Mouse (Mus musculus) left cerebral cortex, postnatal 25 days (tissue): Measurements from ENCODE around the gene Ctu2. TPM values are rescaled to one million over a fixed set of nuclear protein-coding genes. Genes with fewer than 3 reads are reported as not detected.

Source experiments
- DNase-seq, 2 experiments: peaks; one replicate each; pipeline ENCODE4 v3.0.0; 2022; ENCODE audit warnings: low spot score in 2 of 2, mixed read lengths in 1 of 2
- intact Hi-C: fragments of 180-260 bp; cut with DNase I; formaldehyde crosslinking; loops from one replicate; pipeline ENCODE4 v1.15.1; 2025
- total RNA-seq, 2 experiments: library from RNA; stranded (reverse); gene quantifications; 2 replicates each; pipeline ENCODE4 v1.2.3; 2021

Gene Ctu2
- 10 to 100 TPM; 19.5 to 23.2 TPM for total RNA-seq

DNA sequence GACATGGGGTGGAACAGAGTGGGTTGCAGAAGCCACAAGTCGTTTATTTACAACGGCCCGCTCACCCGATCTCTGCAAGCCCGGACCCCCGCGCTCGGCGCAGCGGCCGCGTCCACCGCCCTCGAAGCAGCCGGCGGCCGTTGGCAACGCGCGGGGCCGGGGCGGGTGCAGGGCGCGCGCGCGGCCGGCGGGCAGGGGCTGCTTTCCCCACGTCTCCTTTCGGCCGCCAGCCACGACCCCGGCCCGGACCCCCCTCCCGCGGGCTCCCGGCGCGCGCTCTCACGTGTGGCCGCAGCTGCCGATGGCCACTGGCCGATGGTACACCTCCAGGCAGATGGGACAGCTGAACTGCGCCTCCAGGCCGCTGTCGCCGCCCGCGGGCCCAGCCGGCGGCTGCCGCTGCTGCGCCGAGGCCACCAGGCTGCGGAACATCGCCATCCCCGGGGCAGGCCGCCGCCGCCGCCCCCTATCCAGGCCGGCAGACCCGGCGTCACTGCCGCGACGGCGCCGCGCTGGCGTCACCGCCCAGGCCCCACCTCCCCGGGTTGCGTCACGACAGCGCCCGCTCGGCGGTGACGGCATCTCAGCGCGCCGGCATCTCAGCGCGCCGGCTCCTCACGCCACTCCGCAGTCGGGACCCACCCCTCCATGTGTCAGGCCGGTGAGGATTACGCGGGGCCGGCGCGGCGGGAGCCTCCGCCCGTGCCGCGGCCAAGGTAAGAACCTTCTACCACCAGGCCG, at the start of gene Ctu2, which contains the start of gene Rnf166:
Gene Ctu2, plus strand, starts transcription at position 564 of the 741 bp plus-strand sequence.
Gene Rnf166, minus strand, starts transcription at position 485 of the 741 bp plus-strand sequence.
- DNase-seq: peak; percentile 93 to 95
- intact Hi-C loops: loop anchor here (2.0 kb wide), 3 partner anchors 15 to 99 kb away; partner anchors contain the start of genes Mvd, Snai3 and Zc3h18

DNA sequence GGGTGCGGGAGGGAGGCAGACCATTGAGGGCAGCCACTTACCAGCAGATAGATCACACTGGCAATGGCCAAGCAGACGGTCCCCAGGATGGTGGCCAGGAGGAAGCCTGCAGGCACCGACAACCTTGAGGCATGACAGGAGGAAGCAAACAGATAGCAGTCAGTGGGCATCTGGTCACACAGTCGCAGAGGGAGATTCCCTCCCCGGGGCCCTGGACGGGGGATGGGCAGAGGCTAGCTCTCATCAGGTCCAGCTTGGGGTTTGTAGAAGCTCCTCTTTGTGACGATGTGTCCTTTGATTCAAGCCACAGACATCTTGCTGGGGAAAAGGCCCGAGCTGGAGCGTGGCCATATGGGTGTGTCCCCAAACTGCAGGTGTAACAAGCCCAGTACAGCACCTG, 49.8 kb upstream of the Ctu2 start:
- intact Hi-C loops: no loop called here
- DNase-seq: no peak

DNA sequence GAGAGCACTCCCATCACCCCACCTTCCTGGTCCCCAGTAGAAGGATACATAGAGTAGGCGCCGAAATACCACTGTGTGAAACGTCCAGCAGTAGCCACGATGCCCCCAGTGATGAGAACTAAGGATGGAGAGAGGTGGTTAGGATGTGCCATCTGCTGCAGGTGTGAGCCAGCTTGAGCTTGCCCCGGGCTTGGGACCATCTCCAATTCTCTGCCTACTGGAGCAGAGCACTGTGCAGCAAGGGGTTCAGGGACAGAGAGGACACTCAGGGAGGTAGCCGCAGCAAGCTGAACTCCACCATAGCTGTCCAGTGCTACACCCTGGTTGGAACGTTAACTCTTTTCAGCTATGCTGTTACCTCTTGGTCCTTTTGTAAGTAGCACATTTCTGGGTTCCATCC, 48.3 kb upstream of the Ctu2 start:
- no peak for DNase-seq
- intact Hi-C loops: no loop called here

DNA sequence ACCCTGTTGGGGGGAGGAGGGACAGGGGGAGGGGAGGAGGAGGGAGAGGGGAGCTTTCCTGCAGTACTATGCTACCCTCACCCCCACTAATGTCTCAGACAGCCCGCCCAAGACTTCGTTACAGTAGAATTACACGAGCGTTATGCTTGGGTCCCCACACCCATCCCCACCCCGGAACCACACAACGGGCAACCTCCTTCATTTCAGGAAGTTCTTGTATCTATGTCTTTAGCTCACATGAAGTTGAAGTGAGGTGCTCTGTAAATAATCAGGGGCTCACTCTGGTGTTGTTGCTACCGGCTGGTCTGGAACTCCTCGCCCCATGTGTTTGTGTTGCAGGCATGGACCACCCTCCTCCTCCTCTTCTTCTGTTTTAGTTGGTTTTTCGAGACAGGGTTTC, 47.8 kb upstream of the Ctu2 start:
- DNase-seq: no peak
- intact Hi-C loops: no loop called here

DNA sequence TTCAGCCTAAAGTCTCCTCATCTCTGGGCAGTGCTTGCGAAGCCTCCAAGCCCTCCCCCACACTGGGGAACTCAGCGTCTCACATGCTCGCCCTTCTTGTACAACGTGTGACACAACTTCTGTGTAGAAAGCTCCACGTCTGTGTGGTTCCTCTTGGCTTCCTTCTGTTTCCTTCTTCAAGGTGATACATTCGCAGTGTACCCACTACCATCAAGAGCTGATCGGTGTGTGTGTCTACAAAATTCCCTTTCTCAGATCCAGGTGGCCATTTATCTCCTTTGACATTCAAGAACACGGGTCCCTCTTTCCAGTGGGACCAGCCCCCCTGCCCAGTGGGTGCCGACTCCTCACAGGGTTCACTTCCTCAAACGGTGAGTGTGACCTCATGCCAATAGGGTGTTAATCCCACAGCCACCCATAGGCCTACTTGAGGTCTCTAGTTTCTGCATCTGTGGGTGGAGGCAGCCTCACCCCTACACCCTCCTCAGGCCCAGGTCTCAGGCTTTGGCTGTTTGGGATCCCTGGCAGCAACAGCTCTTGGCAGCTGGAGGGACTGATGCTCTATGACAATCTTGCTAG, 45.8 kb upstream of the Ctu2 start:
- intact Hi-C loops: no loop called here

DNA sequence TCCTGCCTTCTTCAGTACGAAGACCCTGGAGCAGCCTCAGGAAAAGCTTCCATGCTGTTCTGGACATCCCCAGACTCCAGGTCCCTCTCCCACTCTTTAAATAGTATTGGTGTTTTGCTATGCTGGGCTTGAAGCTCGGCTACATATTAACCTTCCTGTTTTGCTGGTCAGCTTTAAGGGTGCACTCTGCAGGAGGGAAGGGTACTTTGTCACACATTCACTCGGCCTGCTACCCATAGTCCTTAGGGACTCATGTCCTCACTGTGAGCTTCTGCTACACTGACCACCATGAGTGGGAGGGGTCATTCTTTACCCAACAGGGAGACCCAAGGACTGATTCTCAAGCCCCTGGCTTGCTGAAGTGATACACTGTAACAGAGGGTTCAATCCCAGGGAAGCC, 45.3 kb upstream of the Ctu2 start:
- DNase-seq: no peak
- intact Hi-C loops: no loop called here

More for the DNA sequence above, 45.8 kb upstream of the Ctu2 start:
- no peak for DNase-seq

DNA sequence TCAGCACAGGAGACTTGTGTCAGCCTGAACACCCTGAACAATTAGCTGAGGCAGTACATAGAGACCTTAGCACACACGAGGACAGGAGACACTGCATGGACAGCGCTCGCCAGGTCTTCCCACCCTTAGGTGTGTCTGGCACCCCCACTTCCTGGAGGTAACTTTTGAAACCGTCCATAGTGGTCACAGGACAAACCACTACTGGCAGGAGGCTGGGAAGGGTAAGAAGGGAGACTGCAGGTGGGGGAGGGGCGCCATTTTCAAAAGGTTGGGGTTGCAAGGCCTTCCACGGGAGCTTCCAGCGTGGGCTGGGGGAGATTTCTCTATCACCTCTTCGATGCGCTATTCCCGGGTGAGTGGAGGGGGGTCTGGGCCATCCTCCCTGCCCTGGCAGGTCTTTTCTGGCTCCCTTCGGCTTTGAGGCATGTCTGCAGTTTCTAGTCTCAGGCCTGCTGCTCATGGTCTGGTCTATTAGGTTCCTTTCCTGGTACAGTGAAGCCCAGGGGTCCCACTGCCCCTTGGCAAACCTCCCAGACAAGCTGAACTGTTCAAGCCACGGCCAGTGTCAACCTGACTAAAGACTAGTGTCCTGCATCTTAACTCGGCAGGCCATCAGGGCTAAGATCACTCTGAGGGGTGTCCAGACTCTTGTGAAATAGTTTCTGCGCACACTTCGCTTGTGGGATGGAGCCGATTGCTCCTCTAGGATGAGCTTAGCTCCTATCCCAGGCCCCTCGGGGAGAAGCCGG, 44.1 kb upstream of the Ctu2 start:
- no peak for DNase-seq
- intact Hi-C loops: no loop called here

DNA sequence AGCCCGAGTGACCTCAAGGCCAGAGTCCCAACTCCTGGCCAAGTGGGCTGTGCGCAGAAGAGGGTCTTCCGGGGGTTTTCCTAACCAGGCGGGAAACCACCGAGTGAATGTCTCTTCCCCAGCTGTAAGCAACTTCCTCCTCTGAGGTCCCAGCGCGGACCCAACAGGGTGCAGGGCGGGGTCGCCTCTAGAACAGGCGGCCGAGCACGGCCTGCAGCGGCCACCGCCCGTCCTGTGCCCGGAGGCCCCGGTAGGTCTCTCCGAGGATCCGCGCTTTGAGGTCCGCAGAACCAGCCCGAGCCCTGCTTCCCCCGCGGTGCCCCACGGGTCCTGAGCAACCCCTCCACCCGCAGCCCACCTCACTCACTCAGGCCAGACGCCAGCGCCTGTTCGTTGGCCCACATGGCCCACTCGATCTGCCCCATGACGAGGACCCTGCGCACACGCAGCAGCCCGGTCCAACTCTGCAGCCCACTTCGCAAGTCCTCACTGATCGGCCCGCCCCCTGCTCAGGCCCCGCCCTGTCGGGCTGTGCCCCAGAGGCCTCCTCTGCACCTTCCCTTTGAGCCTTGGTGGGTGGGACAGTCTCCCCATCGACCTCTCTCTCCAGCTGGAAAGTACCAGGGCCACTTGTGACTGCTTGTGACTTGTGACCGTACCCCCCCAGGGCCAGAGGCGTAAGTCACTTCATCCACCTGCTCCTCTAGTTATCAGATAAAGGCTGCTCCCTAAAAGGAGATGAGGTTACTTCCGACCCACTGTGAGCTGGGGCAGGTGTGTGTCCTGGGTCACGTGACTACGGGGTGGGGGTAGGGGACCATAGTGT, 43.3 kb upstream of the Ctu2 start, which contains the start of gene Cyba:
Gene Cyba, minus strand, starts transcription at position 488 of the 826 bp plus-strand sequence.
- intact Hi-C loops: no loop called here
- no peak for DNase-seq

DNA sequence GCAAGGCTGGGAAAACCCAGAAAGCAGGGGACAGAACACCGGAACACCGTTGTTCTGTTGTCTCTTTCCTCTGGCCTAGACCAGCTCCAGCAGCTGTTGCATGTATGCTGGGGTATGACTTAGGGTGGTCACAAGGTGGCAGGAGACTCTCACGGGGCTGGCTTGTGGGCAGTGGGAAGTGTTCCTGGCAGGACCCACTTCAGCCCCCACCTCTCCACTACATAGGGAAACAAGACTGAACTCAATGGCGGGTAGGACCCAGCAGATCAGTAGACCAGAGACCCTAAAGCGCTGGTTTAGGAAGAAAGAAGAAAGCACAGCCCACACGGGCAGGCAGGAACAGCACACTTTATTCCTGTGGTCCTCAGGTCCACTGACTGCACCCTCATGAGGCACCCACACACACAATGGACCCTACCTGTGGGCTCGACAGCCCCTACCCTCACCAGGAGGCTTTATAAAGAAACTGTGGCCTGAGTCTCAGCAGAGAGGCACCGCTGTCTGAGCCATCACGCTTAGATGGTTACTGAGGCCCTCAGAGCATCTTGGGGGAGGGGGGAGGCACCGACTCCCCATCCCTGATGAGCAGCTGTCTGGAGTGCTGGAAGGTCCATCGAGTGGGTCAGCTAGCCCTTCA, 42.6 kb upstream of the Ctu2 start:
- intact Hi-C loops: no loop called here
- DNase-seq: no peak

DNA sequence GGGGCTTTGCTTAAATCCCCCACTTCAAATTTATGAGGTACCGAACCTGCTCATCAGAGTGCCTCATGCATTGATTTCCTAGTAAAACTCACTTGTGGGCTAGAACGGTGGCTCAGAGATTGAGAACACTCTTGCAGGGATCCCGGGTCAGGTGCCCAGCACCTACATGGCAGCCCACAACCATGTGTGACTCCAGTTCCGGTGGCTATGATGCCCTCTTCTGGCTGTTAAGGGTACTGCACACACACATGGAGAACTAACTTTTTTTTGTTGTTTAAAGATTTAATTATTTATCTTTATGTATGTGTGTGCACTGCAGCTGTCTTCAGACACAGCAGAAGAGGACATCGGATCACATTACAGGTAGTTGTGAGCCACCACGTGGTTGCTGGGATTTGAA, 40.6 kb upstream of the Ctu2 start:
- intact Hi-C loops: no loop called here
- no peak for DNase-seq

DNA sequence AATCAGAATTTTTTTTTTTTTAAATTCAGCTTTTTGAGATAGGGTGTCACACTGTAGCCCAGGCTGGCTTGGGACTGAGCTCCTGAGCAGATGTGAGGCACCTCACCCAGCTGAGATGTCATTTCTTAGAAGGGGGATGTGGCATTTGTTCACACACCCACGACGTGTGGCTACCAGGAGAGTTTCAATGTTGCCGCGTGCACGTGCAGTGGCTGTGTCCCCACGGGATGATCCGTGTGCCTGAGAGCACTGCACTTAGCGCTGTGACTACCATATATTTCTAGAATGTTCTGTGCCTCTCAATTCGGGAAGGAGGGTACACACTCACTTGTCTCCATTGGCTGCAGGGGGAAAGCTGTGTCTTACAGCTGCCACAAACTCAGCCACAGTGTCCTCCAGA, 39.8 kb upstream of the Ctu2 start:
- intact Hi-C loops: no loop called here
- no peak for DNase-seq

DNA sequence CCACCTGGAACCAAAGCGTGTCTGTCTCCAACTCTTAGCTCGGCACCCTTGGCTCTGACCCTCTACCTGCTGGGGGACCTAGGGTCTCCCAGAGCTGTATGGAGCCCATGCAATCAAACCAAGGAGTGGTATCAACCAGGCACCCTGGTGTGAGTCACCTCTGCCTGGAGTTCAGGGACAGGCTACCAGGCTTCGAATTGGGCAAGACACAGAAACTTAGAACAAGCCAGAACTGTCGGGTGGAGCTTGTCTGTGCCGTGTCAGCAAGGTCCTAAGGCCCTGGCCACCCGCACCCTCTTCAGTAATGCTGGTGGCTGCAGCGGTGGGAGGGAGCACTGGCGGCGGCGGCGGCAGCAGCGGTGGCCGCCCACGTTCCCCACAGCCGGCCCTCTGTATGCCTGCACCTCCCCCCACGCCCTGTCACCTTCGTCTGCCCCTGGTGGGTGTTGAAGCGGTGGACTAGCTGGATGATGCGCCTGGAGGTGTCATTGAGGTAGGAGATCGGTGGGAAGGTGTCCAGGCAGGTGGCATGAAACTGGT, 39.3 kb upstream of the Ctu2 start:
- intact Hi-C loops: no loop called here
- DNase-seq: no peak

DNA sequence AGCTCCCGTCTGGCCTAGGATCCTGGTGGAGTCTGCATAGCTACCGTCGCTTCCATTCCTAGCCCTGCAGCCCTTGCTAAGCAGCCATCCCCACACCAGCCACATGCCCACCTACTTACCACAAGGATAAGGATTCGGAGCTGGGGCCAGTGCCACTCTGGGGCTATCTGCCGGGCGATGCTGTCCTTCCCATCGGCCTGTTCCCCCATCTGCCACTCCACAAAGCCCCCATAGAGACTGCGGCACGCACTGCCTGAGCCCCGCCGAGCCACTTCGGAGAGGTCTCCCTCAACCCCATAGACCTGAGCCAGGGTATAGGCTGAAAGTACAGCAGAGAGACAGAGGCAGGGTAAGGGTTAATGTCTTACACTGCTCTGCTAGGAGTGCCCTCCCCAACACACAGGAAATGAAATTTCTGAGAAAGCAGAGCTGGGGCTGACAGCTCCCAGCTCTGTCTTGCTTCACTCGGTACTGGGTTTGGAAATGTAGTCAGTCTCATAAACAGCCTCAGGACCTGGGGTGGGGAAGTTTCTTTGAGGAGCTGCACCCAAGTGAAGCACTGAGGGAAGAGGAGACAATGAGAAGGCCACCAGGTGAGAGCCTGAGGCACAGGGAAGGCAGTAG, 38.1 kb upstream of the Ctu2 start:
- intact Hi-C loops: no loop called here

DNA sequence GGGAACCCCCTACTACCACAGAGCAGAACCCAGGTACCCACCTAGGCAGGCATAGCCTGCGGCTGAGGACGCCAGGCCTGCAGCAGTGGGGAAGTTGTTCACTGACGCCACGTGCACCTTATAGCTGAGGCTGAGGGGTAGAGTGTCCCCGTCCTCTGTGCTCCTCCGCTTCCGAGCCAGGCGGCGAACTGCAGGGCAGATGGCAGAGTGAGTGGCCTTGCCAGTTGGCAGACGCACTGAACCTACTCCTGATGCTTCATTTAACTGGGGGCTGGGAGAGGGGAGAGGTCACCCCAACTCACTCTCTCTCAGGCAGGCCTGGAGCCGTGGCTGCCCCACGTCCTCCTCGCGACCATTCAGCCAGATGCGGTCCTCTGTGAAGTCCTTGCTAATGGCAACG, 36.6 kb upstream of the Ctu2 start:
- intact Hi-C loops: no loop called here

More for the DNA sequence above, 38.1 kb upstream of the Ctu2 start:
- no peak for DNase-seq

DNA sequence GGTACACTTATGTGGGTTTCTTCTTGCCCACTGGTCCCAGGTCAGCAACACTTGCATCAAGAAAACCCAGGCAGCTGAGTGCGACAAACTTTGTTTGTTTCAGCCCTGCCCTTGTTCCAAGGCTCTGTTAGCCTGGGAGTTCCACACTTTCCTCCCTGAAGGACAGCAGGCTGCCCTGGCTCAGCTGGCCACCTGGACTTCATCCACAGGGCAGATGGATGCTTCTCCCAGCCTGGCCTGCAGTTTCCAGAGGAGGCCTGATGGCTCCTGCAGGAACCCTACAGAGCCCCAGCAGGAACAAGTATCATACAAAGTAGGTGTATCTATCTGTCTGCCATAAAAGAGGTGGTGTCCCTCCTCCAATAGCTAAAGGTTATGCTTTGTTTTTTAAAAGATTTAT, 34.6 kb upstream of the Ctu2 start:
- intact Hi-C loops: loop anchor here (5.0 to 10.0 kb wide), 2 partner anchors 111 to 157 kb away; partner anchors contain the start of genes Piezo1 and Zfpm1
- no peak for DNase-seq

More for the DNA sequence above, 36.6 kb upstream of the Ctu2 start:
- DNase-seq: no peak

DNA sequence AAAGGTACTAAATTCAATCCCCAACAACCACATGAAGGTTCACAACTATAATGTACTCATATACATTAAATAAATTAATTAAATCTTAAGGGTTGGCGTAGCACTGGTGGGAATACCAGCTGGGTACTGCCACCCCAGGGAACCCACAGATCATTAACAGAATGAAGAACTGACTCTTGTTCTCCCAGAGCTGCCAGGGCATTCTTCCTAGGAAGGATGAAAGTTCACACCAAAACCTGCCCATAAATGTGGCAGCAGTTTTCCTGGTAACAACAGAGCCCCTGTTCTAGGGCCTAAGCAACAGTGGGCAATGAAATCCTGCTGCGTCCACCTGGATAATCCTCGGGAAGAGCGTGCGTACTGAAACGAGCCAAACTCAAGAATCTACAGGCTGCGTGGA, 33.6 kb upstream of the Ctu2 start:
- DNase-seq: no peak
- intact Hi-C loops: loop anchor here (2.0 to 10.0 kb wide), 3 partner anchors 34 to 158 kb away; partner anchors contain the start of genes Ctu2, Piezo1, Rnf166 and Zfpm1

DNA sequence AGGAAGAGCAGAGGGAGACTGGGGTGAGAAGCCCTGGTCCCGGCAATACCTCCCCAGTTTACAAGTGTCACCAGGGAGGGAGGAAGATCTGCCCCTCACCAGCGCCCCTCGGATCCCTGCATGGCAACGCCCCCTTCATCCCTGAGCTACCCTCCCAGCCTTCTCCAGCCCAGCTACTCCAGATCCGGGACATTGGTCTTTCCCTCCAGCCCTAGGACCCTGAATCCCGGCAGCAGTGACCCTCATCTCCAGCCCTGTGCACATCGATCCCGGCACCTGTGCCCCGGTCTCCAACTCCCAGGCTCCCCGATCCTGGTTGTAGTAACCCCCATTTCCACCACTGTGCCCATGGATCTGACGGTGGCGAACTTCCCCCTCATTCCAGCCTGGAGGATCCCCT, 33.2 kb upstream of the Ctu2 start:
- no peak for DNase-seq
- intact Hi-C loops: loop anchor here (2.0 to 10.0 kb wide), 3 partner anchors 34 to 158 kb away; partner anchors contain the start of genes Ctu2, Piezo1, Rnf166 and Zfpm1
